Mouse (Mus musculus) midbrain, postnatal 0 days (tissue): ENCODE measurements around the gene 4931406P16Rik. TPM values are rescaled to one million over a fixed set of nuclear protein-coding genes. Genes with fewer than 3 reads are reported as not detected.

ENCODE experiments used
- ATAC-seq: fragments of 200-750 bp; cut with Nextera tagmentation; 2 replicates; pipeline ENCODE4 v1.8.0; 2017; ENCODE audit warnings: moderate number of reproducible peaks, mild to moderate bottlenecking, moderate TSS enrichment, moderate library complexity; ENCODE audit not compliant: low FRiP score
- DNase-seq: peaks from one replicate; pipeline ENCODE4 v3.0.0-alpha.2; 2015; ENCODE audit warnings: low spot score
- H3K27ac ChIP-seq: fragments of 300-500 bp; sonication (generic); 2 replicates; pipeline ENCODE4 v1.5.1; 2014; ENCODE audit warnings: low read depth, mild to moderate bottlenecking, low read length, mixed read lengths
- H3K27me3 ChIP-seq: fragments of 300-500 bp; sonication (generic); 2 replicates; pipeline ENCODE4 v1.6.1; 2014; ENCODE audit warnings: low read length, control low read depth, mixed read lengths; ENCODE audit not compliant: insufficient read depth
- H3K36me3 ChIP-seq: fragments of 300-500 bp; sonication (generic); 2 replicates; pipeline ENCODE4 v1.6.1; 2014; ENCODE audit warnings: low read length, control low read depth, mixed read lengths; ENCODE audit not compliant: insufficient read depth
- H3K4me1 ChIP-seq: fragments of 300-500 bp; sonication (generic); 2 replicates; pipeline ENCODE4 v1.6.1; 2014; ENCODE audit warnings: mild to moderate bottlenecking, control low read depth, antibody characterized with exemption, low read length, mixed read lengths; ENCODE audit not compliant: insufficient read depth
- H3K4me2 ChIP-seq: fragments of 300-500 bp; sonication (generic); 2 replicates; pipeline ENCODE4 v1.6.1; 2014; ENCODE audit warnings: low read depth, mild to moderate bottlenecking, low read length, mixed read lengths; ENCODE audit not compliant: poor library complexity, severe bottlenecking
- H3K4me3 ChIP-seq: fragments of 300-500 bp; sonication (generic); 2 replicates; pipeline ENCODE4 v1.5.1; 2014; ENCODE audit warnings: low read depth, mild to moderate bottlenecking, low read length, moderate library complexity
- H3K9ac ChIP-seq: fragments of 300-500 bp; sonication (generic); replicated peaks from 2 replicates; pipeline ENCODE4 v1.6.1; 2014; ENCODE audit warnings: mild to moderate bottlenecking, low read length, moderate library complexity, mixed read lengths; ENCODE audit not compliant: poor library complexity, severe bottlenecking
- H3K9me3 ChIP-seq: fragments of 300-500 bp; sonication (generic); 2 replicates; pipeline ENCODE4 v1.6.1; 2016; ENCODE audit warnings: low read length, control low read depth
- CTCF ChIP-seq: IDR thresholded peaks from 2 replicates; pipeline ENCODE4 v1.5.1; 2016; ENCODE audit warnings: antibody characterized with exemption, mild to moderate bottlenecking
- WGBS: fragments of 180-500 bp; shearing (Covaris S2); extraction: QIAGEN DNeasy Blood & Tissue Kit; methylation state at CpG from one replicate; pipeline ENCODE4 v1.1.7; 2014; 5-methylcytosine and 5-hydroxymethylcytosine counted together
- polyA plus RNA-seq: library from polyadenylated mRNA; unstranded; fragments of >200 nt; fragmentation: Nextera tagmentation; extraction: Ambion mirVana; gene quantifications from 2 replicates; pipeline ENCODE4 v1.2.1, GENCODE M21; 2015
- total RNA-seq: library from RNA; depleted of rRNA; stranded (reverse); fragments of >200 nt; gene quantifications from 2 replicates; pipeline ENCODE4 v1.2.3, GENCODE M21; 2014

The 4931406P16Rik gene
- total and polyA plus RNA-seq, 2 experiments from 2014 or later: 33.6 to 78.3 TPM

- no peak for ATAC-seq
- Histone ChIP-seq H3K9me3 (no peaks in the 10 kb centered on the region), H3K27ac (no peak overlapping the region), H3K9ac (no peak overlapping the region), H3K4me3 (no peak overlapping the region), H3K4me2 (no peak overlapping the region), H3K27me3 (no peaks in the 10 kb centered on the region), H3K36me3 (peaks cover 41% of the 10 kb centered on the region), H3K4me1 (no peaks in the 10 kb centered on the region)
- 86% methylated on average over 5 of the region's 5 CpGs for WGBS
- TF ChIP-seq CTCF: no peak
- no peak for DNase-seq
Measured at GRCm38 (mm10) chr7:34238086-34238485, 75.3 kb downstream of the 4931406P16Rik start.

- Histone ChIP-seq H3K4me2 (no peak overlapping the region), H3K36me3 (peaks cover 29% of the 10 kb centered on the region), H3K4me1 (no peaks in the 10 kb centered on the region), H3K9ac (no peak overlapping the region), H3K4me3 (no peak overlapping the region), H3K9me3 (no peaks in the 10 kb centered on the region), H3K27me3 (no peaks in the 10 kb centered on the region), H3K27ac (no peak overlapping the region)
- 88% methylated on average over 5 of the region's 5 CpGs for WGBS
- TF ChIP-seq CTCF: peak; percentile 1; the same call in 1 of the 2 replicates
- DNase-seq (no peak), ATAC-seq (no peak)
Measured at GRCm38 (mm10) chr7:34235602-34236001, 77.7 kb downstream of the 4931406P16Rik start.

- no peak for TF ChIP-seq CTCF
- H3K9me3 ChIP-seq: no peaks in the 10 kb centered on the region
- peak overlapping the region; percentile 39 for H3K4me3 ChIP-seq
- H3K27ac ChIP-seq: peak overlapping the region; percentile 85
- peak overlapping the region; percentile 51 for H3K9ac ChIP-seq
- H3K4me1 ChIP-seq: no peaks in the 10 kb centered on the region
- no peaks in the 10 kb centered on the region for H3K27me3 ChIP-seq
- DNase-seq (no peak), ATAC-seq (peak; percentile 0; the same call in 1 of the 2 replicates)
- 2% methylated on average over 17 of the region's 17 CpGs for WGBS
- H3K4me2 ChIP-seq: peak overlapping the region; percentile 61
- peaks cover 24% of the 10 kb centered on the region for H3K36me3 ChIP-seq
Measured at GRCm38 (mm10) chr7:34234610-34235561, 78.5 kb downstream of the 4931406P16Rik start.

- no peak; the same call in 1 of the 2 replicates for TF ChIP-seq CTCF
- DNase-seq (peak; percentile 98), ATAC-seq (peak; percentile 96)
- peak overlapping the region; percentile 61 for H3K4me2 ChIP-seq
- H3K27me3 ChIP-seq: no peaks in the 10 kb centered on the region
- peak overlapping the region; percentile 85 for H3K27ac ChIP-seq
- H3K4me3 ChIP-seq: peak overlapping the region; percentile 39
- peak overlapping the region; percentile 51 for H3K9ac ChIP-seq
- H3K36me3 ChIP-seq: peaks cover 16% of the 10 kb centered on the region
- no peaks in the 10 kb centered on the region for H3K9me3 ChIP-seq
- H3K4me1 ChIP-seq: 0 out of 2 replicates have a peak, but pooled peaks cover 4% of the 10 kb centered on the region
- WGBS: under 1% methylated on average over 46 of the region's 46 CpGs
Measured at GRCm38 (mm10) chr7:34233909-34234609, 79.3 kb downstream of the 4931406P16Rik start.

GRCm38 (mm10) chr7:34232785-34233725 is 80.3 kb downstream of the 4931406P16Rik start:
- 45% methylated on average over 7 of the region's 7 CpGs for WGBS
- peak overlapping the region; percentile 85 for H3K27ac ChIP-seq

More at GRCm38 (mm10) chr7:34232785-34233725, 80.3 kb downstream of the 4931406P16Rik start:
- Histone ChIP-seq H3K36me3 (peaks cover 8% of the 10 kb centered on the region), H3K4me2 (peak overlapping the region; percentile 61), H3K4me3 (peak overlapping the region; percentile 39), H3K9me3 (no peaks in the 10 kb centered on the region), H3K4me1 (peaks cover 9% of the 10 kb centered on the region; the same call in 1 of the 2 replicates), H3K27me3 (no peaks in the 10 kb centered on the region), H3K9ac (peak overlapping the region; percentile 29)
- ATAC-seq (no peak), DNase-seq (no peak)
- TF ChIP-seq CTCF: no peak
